Mouse (Mus musculus) heart, postnatal 0 days (tissue): ENCODE data around the gene Pde4a.

Source experiments
- CTCF ChIP-seq: IDR thresholded peaks from 2 replicates; pipeline ENCODE4 v1.5.1; 2016; ENCODE audit warnings: antibody characterized with exemption, control low read depth, low read depth
- EP300 ChIP-seq: IDR thresholded peaks from 2 replicates; pipeline ENCODE4 v1.6.1; 2016; ENCODE audit warnings: antibody characterized with exemption, low read depth

- TF ChIP-seq CTCF (no peak), EP300 (no peak)
Measured at GRCm38 (mm10) chr9:21154787-21155186, 10.7 kb upstream of the Pde4a start.
